Comparison of ENCODE assay signal across 8 mouse cellular contexts in the genomic region with DNA sequence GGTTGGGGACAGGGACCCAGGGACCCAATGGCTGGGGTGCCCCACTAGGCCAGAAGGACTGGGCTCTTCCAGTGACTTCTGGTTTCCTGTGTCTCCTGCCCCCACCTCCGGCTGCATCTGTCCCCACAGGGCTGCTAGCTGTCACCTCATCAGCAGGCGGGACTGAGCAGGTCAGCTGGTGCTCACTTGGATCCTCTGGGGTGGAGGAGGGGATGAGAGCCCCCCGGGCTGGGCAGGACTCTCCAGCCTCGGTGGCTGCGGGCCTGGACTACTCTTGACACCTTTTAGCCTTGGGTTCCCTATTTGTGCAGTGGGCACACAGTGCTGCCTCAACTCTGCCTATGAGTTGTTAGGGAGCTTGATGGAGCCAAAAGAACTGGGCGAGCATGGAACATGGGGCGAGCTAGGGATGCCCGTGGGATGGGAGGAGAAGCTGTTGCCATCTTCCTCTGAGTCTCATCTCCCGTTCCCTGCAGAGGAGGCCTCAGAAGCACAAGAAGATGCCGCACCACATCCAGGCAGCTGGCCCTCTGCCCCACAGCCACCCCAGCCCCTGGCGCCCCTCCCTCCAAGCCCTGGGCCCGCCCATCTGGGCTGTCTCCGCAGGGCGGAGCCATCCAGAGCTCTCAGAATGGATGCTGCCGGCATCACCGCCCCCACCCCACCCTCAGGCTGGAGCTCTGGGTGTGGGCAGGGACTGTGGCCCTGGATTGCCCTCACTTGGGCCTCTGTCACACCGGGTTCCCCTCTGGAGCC.
DNase-seq lines count a peak whose midpoint lies in the region; ATAC-seq and TF ChIP-seq lines count a peak whose summit lies in the region.

No protein-coding gene starts in this region.

- H3K27me3 ChIP-seq in limb, embryonic 15.5 days: peaks cover 47% of the 10 kb centered on the region
- peaks cover 18% of the 10 kb centered on the region for H3K27me3 ChIP-seq in stomach, embryonic 14.5 days (ENCODE audit: control insufficient read depth, insufficient read depth, low read length)
- no peaks in the 10 kb centered on the region; the same call in 1 of the 2 replicates for H3K27me3 ChIP-seq in thymus, adult 2 months (ENCODE audit: control insufficient read depth, insufficient read depth, low read length)

- H3K4me3 ChIP-seq in limb, embryonic 15.5 days: no peak overlapping the region
- no peak overlapping the region for H3K4me3 ChIP-seq in stomach, embryonic 14.5 days (ENCODE audit: low read depth, low read length)
- H3K4me3 ChIP-seq in thymus, adult 2 months (ENCODE audit: control insufficient read depth, insufficient read depth, low read length): no peak overlapping the region

- no peaks in the 10 kb centered on the region for H3K36me3 ChIP-seq in limb, embryonic 15.5 days
- H3K36me3 ChIP-seq in stomach, embryonic 14.5 days (ENCODE audit: control insufficient read depth, insufficient read depth, low read length): no peaks in the 10 kb centered on the region
- no peaks in the 10 kb centered on the region for H3K36me3 ChIP-seq in thymus, adult 2 months (ENCODE audit: control insufficient read depth, insufficient read depth, low read length)

- DNase-seq in kidney, postnatal 14 days: peak; percentile 38
- no peak for DNase-seq in kidney, postnatal 25 days
- DNase-seq in embryo, embryonic 10.5 days (ENCODE audit: low spot score): peak; percentile 69
- DNase-seq in frontal cortex, postnatal 36 days (ENCODE audit: low spot score in 2 of 2): peak; percentile 50 to 57
- DNase-seq in thymus, adult 2 months: no peak
- DNase-seq in spleen, postnatal 36 days (ENCODE audit: low spot score in 2 of 2): no peak

- 10% methylated on average over 17 of the region's 17 CpGs for WGBS in limb, embryonic 15.5 days
- 12% methylated on average over 17 of the region's 17 CpGs for WGBS in stomach, embryonic 14.5 days
- WGBS in thymus, adult 2 months: 25% methylated on average over 17 of the region's 17 CpGs

- H3K9ac ChIP-seq in limb, embryonic 15.5 days: no peak overlapping the region
- no peak overlapping the region for H3K9ac ChIP-seq in stomach, embryonic 14.5 days (replicated peaks; ENCODE audit: low read depth, low read length)

- H3K27ac ChIP-seq in limb, embryonic 15.5 days: no peak overlapping the region
- no peak overlapping the region for H3K27ac ChIP-seq in stomach, embryonic 14.5 days (ENCODE audit: low read length)
- H3K27ac ChIP-seq in thymus, adult 2 months (ENCODE audit: control insufficient read depth, insufficient read depth, low read length): no peak overlapping the region

- TF ChIP-seq CTCF in thymus, adult 2 months (IDR thresholded peaks at IDR 0.05; ENCODE audit: borderline replicate concordance, control insufficient read depth, extremely low read depth, insufficient read depth, low read length, poor library complexity): no peak

- no peaks in the 10 kb centered on the region for H3K9me3 ChIP-seq in limb, embryonic 15.5 days
- no peaks in the 10 kb centered on the region for H3K9me3 ChIP-seq in stomach, embryonic 14.5 days (ENCODE audit: control insufficient read depth, low read depth, low read length)

- no peak for TF ChIP-seq POLR2A in thymus, adult 2 months (IDR thresholded peaks at IDR 0.05; ENCODE audit: control insufficient read depth, extremely low read depth, insufficient read depth, low read length, poor library complexity)

- no peak for ATAC-seq in limb, embryonic 15.5 days (ENCODE audit: insufficient number of reproducible peaks, low FRiP score, low TSS enrichment, low read depth)
- peak; percentile 16; the same call in 1 of the 2 replicates for ATAC-seq in stomach, embryonic 14.5 days (ENCODE audit: insufficient number of reproducible peaks, insufficient read depth, low FRiP score, low read depth)

- H3K4me2 ChIP-seq in limb, embryonic 15.5 days: peak overlapping the region; percentile 32
- peak overlapping the region; percentile 31 for H3K4me2 ChIP-seq in stomach, embryonic 14.5 days (replicated peaks; ENCODE audit: low read depth, low read length)

- peaks cover 36% of the 10 kb centered on the region for H3K4me1 ChIP-seq in limb, embryonic 15.5 days
- peaks cover 15% of the 10 kb centered on the region; the same call in 1 of the 2 replicates for H3K4me1 ChIP-seq in stomach, embryonic 14.5 days (ENCODE audit: control insufficient read depth, insufficient read depth, low read length)
- no peaks in the 10 kb centered on the region for H3K4me1 ChIP-seq in thymus, adult 2 months (replicated peaks; ENCODE audit: control insufficient read depth, insufficient read depth, low read length)

Comparison
In these comparisons a context has a peak if more than half of its experiments do, and no peak if none do; other contexts are left out.
1. DNase-seq: peak in kidney, postnatal 14 days (single experiment), embryo, embryonic 10.5 days (single experiment) and frontal cortex, postnatal 36 days (2 of 2); none in kidney, postnatal 25 days (0 of 2), thymus, adult 2 months (single experiment) and spleen, postnatal 36 days (0 of 2).